Mouse (Mus musculus) midbrain, embryonic 11.5 days (tissue): ENCODE measurements around the gene Pgm1. TPM values are rescaled to one million over a fixed set of nuclear protein-coding genes. Genes with fewer than 3 reads are reported as not detected.

Experiments
- ATAC-seq: fragments of 200-750 bp; cut with Nextera tagmentation; 2 replicates; pipeline ENCODE4 v1.8.0; 2017; ENCODE audit warnings: moderate TSS enrichment, moderate library complexity; ENCODE audit not compliant: low FRiP score
- DNase-seq: peaks from one replicate; pipeline ENCODE4 v3.0.0; 2015; ENCODE audit warnings: low spot score; ENCODE audit errors: missing footprints
- H3K27ac ChIP-seq: fragments of 300-500 bp; sonication (generic); 2 replicates; pipeline ENCODE4 v1.5.1; 2014; ENCODE audit warnings: low read depth, low read length
- H3K27me3 ChIP-seq: fragments of 300-500 bp; sonication (generic); 2 replicates; pipeline ENCODE4 v1.6.1; 2014; ENCODE audit warnings: mild to moderate bottlenecking, low read length, moderate library complexity, mixed read lengths; ENCODE audit not compliant: control insufficient read depth, insufficient read depth
- H3K36me3 ChIP-seq: fragments of 300-500 bp; sonication (generic); 2 replicates; pipeline ENCODE4 v1.6.1; 2014; ENCODE audit warnings: mild to moderate bottlenecking, low read length, moderate library complexity, mixed read lengths; ENCODE audit not compliant: control insufficient read depth, insufficient read depth
- H3K4me1 ChIP-seq: fragments of 300-500 bp; sonication (generic); 2 replicates; pipeline ENCODE4 v1.6.1; 2014; ENCODE audit warnings: low read length; ENCODE audit not compliant: control insufficient read depth, insufficient read depth
- H3K4me2 ChIP-seq: fragments of 300-500 bp; sonication (generic); 2 replicates; pipeline ENCODE4 v1.6.1; 2014; ENCODE audit warnings: mild to moderate bottlenecking, moderate library complexity
- H3K4me3 ChIP-seq: fragments of 300-500 bp; sonication (generic); 2 replicates; pipeline ENCODE4 v1.5.1; 2014; ENCODE audit warnings: low read depth, low read length
- H3K9ac ChIP-seq: fragments of 300-500 bp; sonication (generic); 2 replicates; pipeline ENCODE4 v1.6.1; 2014; ENCODE audit warnings: low read length
- H3K9me3 ChIP-seq: fragments of 300-500 bp; sonication (generic); 2 replicates; pipeline ENCODE4 v1.6.1; 2016; ENCODE audit warnings: low read length; ENCODE audit not compliant: control insufficient read depth
- WGBS: fragments of 180-500 bp; shearing (Covaris S2); extraction: QIAGEN DNeasy Blood & Tissue Kit; methylation state at CpG from one replicate; pipeline ENCODE4 v1.1.7; 2014; 5-methylcytosine and 5-hydroxymethylcytosine counted together
- polyA plus RNA-seq: library from polyadenylated mRNA; unstranded; fragments of >200 nt; fragmentation: Nextera tagmentation; extraction: Ambion mirVana; gene quantifications from 2 replicates; pipeline ENCODE4 v1.2.1, GENCODE M21; 2014

Gene Pgm1
- polyA plus RNA-seq, 1 experiment from 2014 or later, result 46.7 TPM

DNA sequence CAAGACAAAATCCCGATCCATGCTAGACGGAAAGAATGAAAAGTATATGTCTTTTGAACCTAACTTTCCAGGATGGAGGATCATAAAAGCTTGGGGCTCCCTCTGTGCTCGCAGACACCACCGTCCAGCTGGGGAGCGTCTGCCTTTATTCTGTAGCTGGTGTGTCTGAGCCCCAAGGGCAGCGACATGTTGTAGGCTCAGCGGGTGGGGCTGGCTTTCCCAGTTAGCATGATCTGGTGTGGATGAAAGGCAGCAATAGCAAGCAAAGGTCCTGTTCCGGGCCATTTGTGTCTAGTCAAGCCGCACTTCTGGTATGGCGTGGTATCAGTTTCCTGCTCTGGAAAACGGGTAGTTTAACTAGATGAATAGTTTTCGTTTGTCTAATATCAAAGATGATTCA is 56.4 kb downstream of the Pgm1 start:
- H3K9ac ChIP-seq, result no peak overlapping the region
- 0 out of 2 replicates have a peak, but pooled peaks cover 2% of the 10 kb centered on the region for H3K4me1 ChIP-seq
- ATAC-seq (no peak), DNase-seq (peak; percentile 26)
- H3K36me3 ChIP-seq, result no peaks in the 10 kb centered on the region
- H3K4me2 ChIP-seq, result no peak overlapping the region
- H3K27ac ChIP-seq, result no peak overlapping the region
- 83% methylated on average over 12 of the region's 12 CpGs for WGBS
- no peaks in the 10 kb centered on the region for H3K9me3 ChIP-seq
- H3K4me3 ChIP-seq, result no peak overlapping the region
- no peaks in the 10 kb centered on the region for H3K27me3 ChIP-seq

DNA sequence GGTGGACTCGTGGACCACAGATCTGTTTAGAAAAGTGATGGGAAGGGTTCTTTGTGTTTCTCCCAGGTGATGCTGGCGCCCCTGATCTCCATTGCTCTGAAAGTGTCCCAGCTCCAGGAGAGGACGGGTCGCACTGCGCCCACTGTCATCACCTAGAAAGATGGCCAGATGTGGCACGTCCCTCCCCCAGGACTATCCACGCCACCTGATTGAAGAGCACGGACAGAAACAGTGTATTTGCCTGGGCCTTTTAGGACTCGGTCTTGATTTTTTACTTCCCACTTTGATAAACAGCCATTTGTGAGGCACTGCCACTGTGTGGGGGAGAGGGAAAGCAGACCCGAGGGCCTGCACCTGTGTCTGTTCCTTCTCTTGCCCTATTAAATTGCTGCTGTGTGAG is 57.4 kb downstream of the Pgm1 start:
- ATAC-seq (no peak), DNase-seq (no peak)
- Histone ChIP-seq H3K9me3 (no peaks in the 10 kb centered on the region), H3K4me2 (no peak overlapping the region), H3K9ac (no peak overlapping the region), H3K27me3 (no peaks in the 10 kb centered on the region), H3K4me3 (no peak overlapping the region), H3K4me1 (0 out of 2 replicates have a peak, but pooled peaks cover 2% of the 10 kb centered on the region), H3K27ac (no peak overlapping the region), H3K36me3 (no peaks in the 10 kb centered on the region)
- WGBS, result 92% methylated on average over 10 of the region's 10 CpGs

DNA sequence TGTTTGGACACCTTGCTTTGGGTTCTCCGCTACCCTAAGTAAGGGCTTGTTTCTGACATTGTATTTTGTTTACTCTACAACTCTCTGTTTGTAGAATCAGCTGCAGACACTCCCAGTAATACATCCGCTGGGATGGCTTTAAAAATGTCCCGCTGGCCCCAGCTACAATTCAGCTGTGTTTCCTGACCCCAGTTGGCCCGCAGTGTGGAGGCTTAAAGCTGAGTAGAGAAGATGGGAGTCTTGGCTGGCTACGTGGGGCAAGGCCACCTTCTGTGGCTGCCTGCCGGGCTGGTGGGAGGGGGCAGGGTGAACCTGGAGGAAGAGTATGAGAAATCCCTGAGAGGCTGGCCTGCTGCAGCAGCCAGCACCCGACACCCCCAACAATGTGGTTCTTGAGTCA is 59.6 kb downstream of the Pgm1 start:
- Histone ChIP-seq H3K36me3 (no peaks in the 10 kb centered on the region), H3K9me3 (no peaks in the 10 kb centered on the region), H3K27ac (no peak overlapping the region), H3K4me1 (0 out of 2 replicates have a peak, but pooled peaks cover 2% of the 10 kb centered on the region), H3K27me3 (no peaks in the 10 kb centered on the region), H3K9ac (no peak overlapping the region), H3K4me3 (no peak overlapping the region), H3K4me2 (no peak overlapping the region)
- DNase-seq (no peak), ATAC-seq (no peak)
- 74% methylated on average over 7 of the region's 7 CpGs for WGBS

DNA sequence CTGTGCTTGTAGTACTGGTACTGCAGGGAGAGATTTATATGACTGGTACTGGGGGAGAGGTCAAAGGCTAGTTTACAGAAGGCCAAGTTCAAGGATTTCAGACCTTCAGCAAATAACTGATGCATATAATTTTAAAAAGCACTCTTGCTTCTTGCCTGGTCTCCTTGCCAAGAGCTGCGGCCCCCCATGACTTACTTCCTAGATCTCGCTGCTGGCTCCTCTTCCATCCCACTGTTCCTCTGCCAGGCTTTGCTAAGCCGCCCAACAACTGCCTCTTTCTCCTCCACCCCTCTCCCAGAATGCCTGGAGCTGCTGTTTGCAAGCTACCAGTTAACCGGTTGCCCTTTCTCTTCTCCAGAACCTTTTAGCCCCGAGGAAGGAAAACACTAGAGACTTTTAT is 71.8 kb downstream of the Pgm1 start:
- Histone ChIP-seq H3K27ac (no peak overlapping the region), H3K4me1 (no peaks in the 10 kb centered on the region), H3K9ac (no peak overlapping the region), H3K4me3 (no peak overlapping the region), H3K27me3 (no peaks in the 10 kb centered on the region), H3K9me3 (no peaks in the 10 kb centered on the region), H3K36me3 (no peaks in the 10 kb centered on the region), H3K4me2 (no peak overlapping the region)
- WGBS, result 76% methylated on average over 5 of the region's 5 CpGs
- ATAC-seq (no peak), DNase-seq (peak; percentile 19)

DNA sequence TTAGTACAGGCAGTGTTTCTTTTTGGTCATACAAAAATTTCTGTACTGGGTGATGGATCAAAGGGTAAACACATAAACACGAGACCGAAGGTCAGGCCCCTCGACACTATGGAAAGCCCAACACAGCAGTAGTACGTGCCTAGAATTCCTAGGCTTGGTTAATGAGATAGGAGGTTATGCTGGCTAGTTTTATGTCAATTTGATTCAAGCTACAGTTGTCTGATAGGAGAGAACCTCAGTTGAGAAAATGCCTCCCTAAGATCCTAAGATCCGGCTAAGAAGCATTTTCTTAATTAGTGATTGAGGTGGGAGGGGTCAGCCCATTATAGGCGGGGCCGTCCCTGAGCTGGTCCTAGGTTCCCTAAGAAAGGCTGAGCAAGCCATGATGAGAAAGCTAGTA is 72.6 kb downstream of the Pgm1 start:
- Histone ChIP-seq H3K4me3 (no peak overlapping the region), H3K27me3 (no peaks in the 10 kb centered on the region), H3K9ac (no peak overlapping the region), H3K9me3 (no peaks in the 10 kb centered on the region), H3K36me3 (no peaks in the 10 kb centered on the region), H3K27ac (no peak overlapping the region), H3K4me1 (no peaks in the 10 kb centered on the region), H3K4me2 (no peak overlapping the region)
- ATAC-seq (no peak), DNase-seq (peak; percentile 73)
- WGBS, result 69% methylated on average over 7 of the region's 7 CpGs

DNA sequence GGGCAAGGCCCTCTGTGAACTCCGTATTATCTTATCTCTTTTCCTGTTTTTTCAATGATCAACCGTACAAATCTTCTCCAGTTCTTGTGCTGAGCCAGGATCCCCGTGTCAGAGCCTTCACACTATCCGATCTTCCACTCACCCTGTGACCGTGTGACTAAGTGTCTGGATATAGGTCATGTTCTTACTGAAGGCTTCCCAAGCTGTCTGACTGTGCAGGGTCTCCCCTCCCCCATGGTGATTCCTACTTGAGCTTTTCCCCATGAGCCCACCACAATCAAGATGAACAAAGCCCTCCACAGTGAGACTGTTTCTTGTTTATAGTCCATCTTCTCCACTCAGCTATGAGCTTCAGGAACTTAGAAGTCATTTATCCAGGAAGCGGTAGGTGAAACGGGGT is 78.5 kb downstream of the Pgm1 start:
- no peak for DNase-seq
- WGBS, result 90% methylated on average over 7 of the region's 7 CpGs
- H3K4me2 ChIP-seq, result no peak overlapping the region

DNA sequence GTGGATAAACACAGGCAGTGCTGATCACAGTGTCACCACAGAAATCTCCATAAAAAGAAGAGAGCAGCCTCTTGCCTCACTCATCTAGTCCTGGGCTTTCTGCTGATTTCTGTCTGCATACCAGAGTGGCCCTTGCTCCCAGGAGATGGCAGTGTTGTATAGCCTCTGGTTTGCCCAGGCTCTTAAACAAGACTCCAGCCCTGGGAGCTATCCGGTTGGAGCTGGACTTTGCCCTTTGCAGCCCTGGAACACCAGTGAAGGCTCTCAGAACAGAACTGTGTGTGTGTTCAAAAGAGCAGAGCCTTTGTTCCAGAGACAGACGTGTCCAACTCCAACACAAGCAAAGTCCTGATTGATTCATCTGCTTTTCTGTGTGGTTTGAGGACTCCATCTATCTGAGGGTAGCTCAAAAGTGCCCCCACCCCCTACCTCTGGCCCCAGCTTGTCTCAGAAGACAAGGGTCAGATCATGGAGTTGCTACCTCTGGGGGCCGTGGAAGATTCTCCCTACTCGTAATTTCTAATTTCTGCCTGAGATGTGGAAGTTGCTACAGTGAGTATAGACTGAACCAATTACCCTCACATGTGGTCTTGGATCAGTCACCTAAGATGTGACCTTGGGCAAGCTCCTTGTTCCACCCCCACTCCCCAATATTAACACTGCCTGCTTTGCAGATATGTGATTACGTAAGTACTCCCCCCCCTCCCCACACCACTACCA is 79.3 kb downstream of the Pgm1 start:
- ATAC-seq, result peak; percentile 63

More for the DNA sequence above, 78.5 kb downstream of the Pgm1 start:
- no peaks in the 10 kb centered on the region for H3K4me1 ChIP-seq
- H3K4me3 ChIP-seq, result no peak overlapping the region
- no peak for ATAC-seq
- no peak overlapping the region for H3K9ac ChIP-seq
- H3K27ac ChIP-seq, result no peak overlapping the region
- no peaks in the 10 kb centered on the region for H3K36me3 ChIP-seq
- H3K9me3 ChIP-seq, result no peaks in the 10 kb centered on the region
- H3K27me3 ChIP-seq, result no peaks in the 10 kb centered on the region

DNA sequence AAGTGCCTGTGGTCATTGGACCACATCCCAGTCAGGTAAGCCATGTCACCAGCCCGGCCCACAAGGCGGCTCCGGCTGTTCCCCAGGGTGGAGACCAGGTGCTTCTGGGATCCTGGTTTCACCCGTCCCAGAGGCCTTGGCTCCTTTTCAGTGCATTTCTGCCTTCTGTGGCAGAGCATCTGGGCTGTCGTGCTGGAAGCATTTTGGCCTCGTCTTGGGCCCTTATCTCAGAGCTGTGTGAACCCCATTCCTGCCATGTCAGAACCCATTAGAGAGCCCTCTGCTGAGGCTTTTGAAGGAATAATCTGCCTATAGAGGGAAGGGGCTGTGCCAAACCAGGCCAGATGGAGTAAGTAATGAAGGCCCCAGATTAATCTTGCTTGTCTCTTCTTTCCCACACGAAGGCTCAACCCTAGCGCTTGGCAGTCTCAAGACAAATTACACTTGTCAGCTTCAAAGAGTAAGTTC is 80.0 kb downstream of the Pgm1 start:
- WGBS, result 65% methylated on average over 8 of the region's 8 CpGs
- Histone ChIP-seq H3K27me3 (no peaks in the 10 kb centered on the region), H3K36me3 (no peaks in the 10 kb centered on the region), H3K27ac (no peak overlapping the region), H3K9me3 (no peaks in the 10 kb centered on the region), H3K9ac (no peak overlapping the region), H3K4me3 (no peak overlapping the region), H3K4me2 (no peak overlapping the region), H3K4me1 (no peaks in the 10 kb centered on the region)
- DNase-seq (peak; percentile 81), ATAC-seq (no peak)

More for the DNA sequence above, 79.3 kb downstream of the Pgm1 start:
- no peak overlapping the region for H3K27ac ChIP-seq
- H3K36me3 ChIP-seq, result no peaks in the 10 kb centered on the region
- H3K4me3 ChIP-seq, result no peak overlapping the region
- WGBS, result 38% methylated on average over 5 of the region's 5 CpGs
- no peaks in the 10 kb centered on the region for H3K4me1 ChIP-seq
- no peaks in the 10 kb centered on the region for H3K27me3 ChIP-seq
- DNase-seq, result peak; percentile 92
- no peaks in the 10 kb centered on the region for H3K9me3 ChIP-seq
- H3K4me2 ChIP-seq, result no peak overlapping the region
- no peak overlapping the region for H3K9ac ChIP-seq

DNA sequence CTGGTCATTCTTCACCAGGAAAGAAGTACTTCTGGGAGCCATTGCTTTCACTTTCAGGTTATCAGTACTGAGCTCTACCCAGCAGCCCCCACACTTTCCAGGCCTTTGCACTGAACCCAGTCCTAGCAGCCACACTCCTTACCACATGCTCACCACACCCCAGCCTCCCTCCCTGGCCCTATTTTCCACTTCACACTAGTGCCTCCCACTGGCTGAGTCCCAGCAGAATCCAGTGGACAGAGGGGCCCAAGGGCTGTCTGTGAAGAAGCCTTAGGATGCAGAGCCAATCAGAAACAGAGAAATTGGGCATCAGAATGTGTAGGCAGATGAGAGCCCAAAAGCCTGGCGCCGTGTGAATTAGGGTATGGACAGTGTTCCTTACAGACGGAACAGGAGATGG is 81.7 kb downstream of the Pgm1 start:
- no peak for ATAC-seq

More for the DNA sequence above, 81.7 kb downstream of the Pgm1 start:
- Histone ChIP-seq H3K27ac (no peak overlapping the region), H3K9ac (no peak overlapping the region), H3K4me3 (no peak overlapping the region), H3K9me3 (no peaks in the 10 kb centered on the region), H3K27me3 (no peaks in the 10 kb centered on the region), H3K4me1 (no peaks in the 10 kb centered on the region), H3K4me2 (no peak overlapping the region), H3K36me3 (no peaks in the 10 kb centered on the region)
- DNase-seq, result peak; percentile 67
- 86% methylated on average over 3 of the region's 3 CpGs for WGBS
